Mouse (Mus musculus): ENCODE data around the gene Zc3h10. TPM values are rescaled to one million over a fixed set of nuclear protein-coding genes. Genes with fewer than 3 reads are reported as not detected.
A peak's percentile ranks its signal among the peaks of the same experiment; 100 is the strongest.
"Not testable (repeated sequence)": the region's sequence is repeated elsewhere in the genome, so short reads cannot be mapped to it uniquely, and the experiment has no call there.

Gene Zc3h10
- polyA plus RNA-seq, 1 experiment from 2014 or later, result 19.9 TPM

GRCm38 (mm10) chr10:128579731-128580130 is 32.2 kb upstream of the Zc3h10 start:
- Histone ChIP-seq H3K9me3 (0 out of 2 replicates have a peak, but pooled peaks cover 2% of the 10 kb centered on the region), H3K4me3 (no peak overlapping the region), H3K4me1 (replicated peaks) (peaks cover 7% of the 10 kb centered on the region; the same call in 1 of the 2 replicates), H3K27me3 (ENCODE audit: insufficient read depth, poor library complexity, severe bottlenecking) (peaks cover 20% of the 10 kb centered on the region), H3K36me3 (peaks cover 3% of the 10 kb centered on the region; the same call in 1 of the 2 replicates), H3K27ac (no peak overlapping the region)
- DNase-seq (ENCODE audit: low spot score), result no peak
- WGBS, result 86% methylated on average over 4 of the region's 4 CpGs

- Histone ChIP-seq H3K27me3 (ENCODE audit: insufficient read depth, poor library complexity, severe bottlenecking) (peaks cover 16% of the 10 kb centered on the region), H3K36me3 (peaks cover 3% of the 10 kb centered on the region; the same call in 1 of the 2 replicates), H3K4me1 (replicated peaks) (peaks cover 7% of the 10 kb centered on the region; the same call in 1 of the 2 replicates), H3K9me3 (0 out of 2 replicates have a peak, but pooled peaks cover 2% of the 10 kb centered on the region), H3K27ac (no peak overlapping the region), H3K4me3 (no peak overlapping the region)
- DNase-seq (ENCODE audit: low spot score), result no peak
- 89% methylated on average over 3 of the region's 3 CpGs for WGBS
These were observed 31.7 kb upstream of the Zc3h10 start for GRCm38 (mm10) chr10:128579298-128579697.

- Histone ChIP-seq H3K9me3 (0 out of 2 replicates have a peak, but pooled peaks cover 2% of the 10 kb centered on the region), H3K4me3 (no peak overlapping the region), H3K27me3 (ENCODE audit: insufficient read depth, poor library complexity, severe bottlenecking) (peaks cover 7% of the 10 kb centered on the region; the same call in 1 of the 2 replicates), H3K36me3 (peaks cover 3% of the 10 kb centered on the region; the same call in 1 of the 2 replicates), H3K4me1 (replicated peaks) (no peaks in the 10 kb centered on the region; the same call in 1 of the 2 replicates), H3K27ac (no peak overlapping the region)
- no peak for DNase-seq (ENCODE audit: low spot score)
- 80% methylated on average over 11 of the region's 11 CpGs for WGBS
These were observed 30.8 kb upstream of the Zc3h10 start for GRCm38 (mm10) chr10:128578330-128578729.

DNA sequence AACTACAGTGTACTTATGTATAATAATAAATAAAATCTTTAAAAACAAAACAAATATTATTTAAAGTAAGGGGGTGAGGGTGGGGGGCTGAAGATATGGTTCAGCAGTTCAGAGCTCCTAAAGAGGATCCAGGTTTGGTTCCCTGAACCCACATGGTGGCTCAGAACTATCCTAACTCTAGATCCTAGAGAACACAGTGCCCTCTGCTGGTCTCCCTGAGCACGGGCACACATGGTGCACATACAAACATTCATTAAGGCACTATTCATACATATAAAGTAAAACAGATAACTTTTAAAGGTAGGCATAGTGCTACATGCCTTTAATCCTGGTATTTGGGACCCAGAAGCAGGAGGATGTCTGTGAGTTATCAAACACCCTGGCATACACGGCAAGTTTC is 27.5 kb upstream of the Zc3h10 start:
- Histone ChIP-seq H3K4me1 (replicated peaks) (no peaks in the 10 kb centered on the region; the same call in 1 of the 2 replicates), H3K27ac (no peak overlapping the region), H3K27me3 (ENCODE audit: insufficient read depth, poor library complexity, severe bottlenecking) (no peaks in the 10 kb centered on the region), H3K4me3 (no peak overlapping the region), H3K36me3 (peaks cover 3% of the 10 kb centered on the region; the same call in 1 of the 2 replicates), H3K9me3 (0 out of 2 replicates have a peak, but pooled peaks cover 2% of the 10 kb centered on the region)
- no peak for DNase-seq (ENCODE audit: low spot score)
- 94% methylated on average over 2 of the region's 2 CpGs for WGBS

DNA sequence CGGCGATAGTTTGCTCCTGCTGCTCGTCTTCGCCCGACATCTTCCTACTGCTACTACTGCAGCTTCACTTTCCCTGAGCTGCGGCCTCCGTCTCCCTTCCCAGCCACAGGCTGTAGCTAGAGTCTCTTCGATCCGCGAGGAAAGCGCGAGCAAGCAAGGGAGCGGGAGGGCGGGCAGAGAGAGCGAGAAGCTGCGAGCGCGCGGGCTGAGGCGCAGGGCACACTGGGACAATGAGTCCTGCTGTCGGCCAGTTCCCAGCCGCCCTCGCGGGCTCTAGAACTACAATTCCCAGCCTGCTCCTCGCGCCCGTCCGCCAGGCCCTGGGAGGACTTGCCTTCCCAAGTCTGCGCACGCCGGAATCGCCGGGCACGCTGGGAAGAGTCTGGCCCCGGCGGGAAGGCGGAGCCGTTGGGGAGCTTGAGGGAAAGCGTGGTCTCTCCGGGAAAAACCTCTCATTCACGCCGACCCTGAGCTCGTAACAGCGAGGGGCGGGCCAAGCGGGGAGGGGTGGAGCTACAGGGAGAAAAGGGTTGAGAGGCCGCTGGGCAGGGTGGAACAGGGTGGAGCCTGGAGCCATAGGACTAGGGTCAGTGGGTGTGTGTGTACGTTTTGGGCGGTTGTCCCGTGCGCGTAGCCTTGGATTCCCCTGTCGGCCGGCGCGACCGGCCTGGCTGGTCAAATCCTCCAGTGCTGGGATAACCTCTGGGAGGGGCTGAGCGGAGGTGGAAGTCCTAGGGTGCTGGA is 18.4 kb upstream of the Zc3h10 start, which contains the start of gene Pa2g4:
TSS of gene Pa2g4 (minus strand) at position 200 of the 744 bp plus-strand sequence.
- WGBS, result under 1% methylated on average over 58 of the region's 58 CpGs
- H3K27me3 ChIP-seq (ENCODE audit: insufficient read depth, poor library complexity, severe bottlenecking), result no peaks in the 10 kb centered on the region
- DNase-seq (ENCODE audit: low spot score), result peak; percentile 100
- no peaks in the 10 kb centered on the region for H3K9me3 ChIP-seq
- peak within 1 kb of the TSS; percentile 98 for H3K4me3 ChIP-seq
- peak within 1 kb of the TSS; percentile 94 for H3K27ac ChIP-seq
- H3K36me3 ChIP-seq, result peaks cover 31% of the 10 kb centered on the region
- H3K4me1 ChIP-seq (replicated peaks), result peaks cover 31% of the 10 kb centered on the region

GRCm38 (mm10) chr10:128565206-128565787 is 17.7 kb upstream of the Zc3h10 start:
- Histone ChIP-seq H3K27ac (peak overlapping the region; percentile 94), H3K4me1 (replicated peaks) (peaks cover 31% of the 10 kb centered on the region), H3K36me3 (peaks cover 37% of the 10 kb centered on the region), H3K27me3 (ENCODE audit: insufficient read depth, poor library complexity, severe bottlenecking) (no peaks in the 10 kb centered on the region), H3K4me3 (peak overlapping the region; percentile 98), H3K9me3 (no peaks in the 10 kb centered on the region)
- peak; percentile 61 for DNase-seq (ENCODE audit: low spot score)
- WGBS, result under 1% methylated on average over 46 of the region's 46 CpGs

DNA sequence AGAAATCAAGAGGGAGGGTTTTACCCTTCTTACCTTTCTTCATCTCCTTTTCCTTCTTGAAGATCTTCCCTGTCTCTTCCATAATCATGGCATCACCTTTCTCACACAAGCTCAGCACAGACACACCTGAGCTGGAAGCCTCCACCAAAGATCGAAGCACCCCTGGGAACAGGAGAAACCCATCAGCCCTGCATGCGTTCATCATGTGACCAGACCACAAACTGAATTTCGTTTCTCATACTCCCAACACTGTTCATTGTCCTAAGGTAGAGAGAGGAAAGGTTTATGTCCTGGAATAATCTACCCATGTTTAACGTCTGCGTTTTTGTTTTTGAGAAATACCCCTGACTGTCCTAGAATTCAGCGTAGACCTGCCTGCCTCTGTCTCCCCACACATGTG is 16.0 kb upstream of the Zc3h10 start:
- no peak for DNase-seq (ENCODE audit: low spot score)
- 95% methylated on average over 6 of the region's 6 CpGs for WGBS
- no peak overlapping the region for H3K27ac ChIP-seq
- peak overlapping the region; percentile 98 for H3K4me3 ChIP-seq
- peaks cover 31% of the 10 kb centered on the region for H3K4me1 ChIP-seq (replicated peaks)
- H3K36me3 ChIP-seq, result peaks cover 55% of the 10 kb centered on the region
- H3K9me3 ChIP-seq, result no peaks in the 10 kb centered on the region
- no peaks in the 10 kb centered on the region for H3K27me3 ChIP-seq (ENCODE audit: insufficient read depth, poor library complexity, severe bottlenecking)

DNA sequence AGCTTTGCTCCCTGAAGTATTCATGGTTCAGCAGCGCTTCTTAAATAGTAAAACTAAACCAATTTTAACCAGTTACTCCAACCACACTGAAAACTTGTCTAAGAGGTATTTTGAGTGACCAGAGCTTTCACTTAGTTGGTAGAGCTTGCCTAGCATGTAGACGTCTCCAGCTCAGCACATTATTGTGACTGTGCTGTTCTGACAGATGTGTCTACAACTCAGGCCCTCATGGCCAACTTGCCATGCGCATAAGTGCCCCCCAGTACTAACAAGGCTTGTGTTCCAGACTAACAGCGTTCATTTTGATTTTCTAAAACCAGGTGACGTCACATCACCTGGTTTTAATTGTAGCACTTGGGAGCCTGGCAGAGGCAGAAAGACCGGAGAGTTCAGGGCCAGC is 9.4 kb upstream of the Zc3h10 start:
- Histone ChIP-seq H3K4me1 (replicated peaks) (no peaks in the 10 kb centered on the region), H3K27me3 (ENCODE audit: insufficient read depth, poor library complexity, severe bottlenecking) (no peaks in the 10 kb centered on the region), H3K4me3 (no peak overlapping the region), H3K36me3 (peaks cover 55% of the 10 kb centered on the region), H3K9me3 (no peaks in the 10 kb centered on the region), H3K27ac (no peak overlapping the region)
- no peak for DNase-seq (ENCODE audit: low spot score)
- WGBS, result 84% methylated on average over 6 of the region's 6 CpGs

GRCm38 (mm10) chr10:128556286-128556685 is 8.7 kb upstream of the Zc3h10 start:
- no peaks in the 10 kb centered on the region for H3K4me1 ChIP-seq (replicated peaks)
- no peaks in the 10 kb centered on the region for H3K9me3 ChIP-seq
- DNase-seq (ENCODE audit: low spot score), result no peak
- H3K36me3 ChIP-seq, result peaks cover 49% of the 10 kb centered on the region
- no peak overlapping the region for H3K4me3 ChIP-seq
- H3K27me3 ChIP-seq (ENCODE audit: insufficient read depth, poor library complexity, severe bottlenecking), result no peaks in the 10 kb centered on the region
- no peak overlapping the region for H3K27ac ChIP-seq

DNA sequence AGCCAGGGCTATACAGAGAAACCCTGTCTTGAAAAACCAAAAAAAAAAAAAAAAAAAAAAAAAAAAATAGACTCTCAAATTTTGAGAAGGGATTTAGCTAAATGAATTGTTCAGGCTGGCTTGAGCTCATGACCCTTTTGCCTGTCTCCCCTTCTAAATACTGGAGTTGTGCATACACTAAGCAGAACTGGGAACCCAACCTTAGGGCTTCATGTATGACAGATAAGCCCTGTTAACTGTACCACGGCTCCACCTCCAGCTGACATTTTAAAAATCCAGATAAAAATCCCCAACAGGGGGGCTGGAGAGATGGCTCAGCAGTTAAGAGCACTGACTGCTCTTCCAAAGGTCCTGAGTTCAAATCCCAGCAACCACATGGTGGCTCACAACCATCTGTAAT is 8.0 kb upstream of the Zc3h10 start:
- not testable (repeated sequence) for H3K4me1 ChIP-seq (replicated peaks); DNase-seq (ENCODE audit: low spot score); H3K27ac ChIP-seq; H3K9me3 ChIP-seq; H3K4me3 ChIP-seq; H3K27me3 ChIP-seq (ENCODE audit: insufficient read depth, poor library complexity, severe bottlenecking)
- H3K36me3 ChIP-seq, result peaks cover 41% of the 10 kb centered on the region
- 93% methylated on average over 1 of the region's 1 CpGs for WGBS

GRCm38 (mm10) chr10:128550144-128550823 is 2.7 kb upstream of the Zc3h10 start:
- peaks cover 19% of the 10 kb centered on the region for H3K4me1 ChIP-seq (replicated peaks)
- not testable (repeated sequence) for H3K4me3 ChIP-seq; H3K9me3 ChIP-seq; H3K27me3 ChIP-seq (ENCODE audit: insufficient read depth, poor library complexity, severe bottlenecking); H3K36me3 ChIP-seq; H3K27ac ChIP-seq; DNase-seq (ENCODE audit: low spot score)
- 92% methylated on average over 11 of the region's 11 CpGs for WGBS

DNA sequence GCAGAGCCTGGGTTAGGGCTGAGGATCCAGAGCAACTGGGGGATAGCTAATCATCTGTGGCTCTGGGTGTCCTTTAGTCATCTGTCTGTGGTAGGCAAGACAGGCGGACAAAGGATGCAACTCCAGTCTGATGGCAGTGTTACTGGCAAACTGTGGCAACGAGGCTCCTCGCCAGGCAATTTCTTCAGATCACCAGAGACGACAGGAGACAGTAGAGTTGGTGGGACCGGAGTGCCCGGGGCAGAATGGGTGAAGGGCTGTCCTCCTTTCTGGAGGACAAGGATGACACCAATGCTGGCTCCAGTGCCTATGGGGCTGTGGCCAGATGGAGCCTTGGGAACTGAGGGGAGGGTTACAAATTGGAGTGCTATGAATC is 2.1 kb upstream of the Zc3h10 start:
- not testable (repeated sequence) for H3K27me3 ChIP-seq (ENCODE audit: insufficient read depth, poor library complexity, severe bottlenecking); H3K9me3 ChIP-seq; H3K27ac ChIP-seq; DNase-seq (ENCODE audit: low spot score)
- peaks cover 19% of the 10 kb centered on the region for H3K4me1 ChIP-seq (replicated peaks)
- H3K36me3 ChIP-seq, result peaks cover 14% of the 10 kb centered on the region
- peak overlapping the region; percentile 86 for H3K4me3 ChIP-seq
- WGBS, result 71% methylated on average over 6 of the region's 6 CpGs
